Mouse (Mus musculus): ENCODE measurements around the gene Gm266. TPM values are rescaled to one million over a fixed set of nuclear protein-coding genes. Genes with fewer than 3 reads are reported as not detected.
A peak's percentile ranks its signal among the peaks of the same experiment; 100 is the strongest.

Gm266 gene
- polyA plus RNA-seq, 1 experiment from 2014 or later = 7.1 TPM

- no peaks in the 10 kb centered on the region for H3K36me3 ChIP-seq (replicated peaks)
- WGBS = 93% methylated on average over 3 of the region's 3 CpGs
- H3K27ac ChIP-seq = no peak overlapping the region
- no peaks in the 10 kb centered on the region for H3K9me3 ChIP-seq
- no peak for DNase-seq (ENCODE audit: extremely low spot score, low spot score)
- H3K4me1 ChIP-seq = peaks cover 16% of the 10 kb centered on the region
- H3K27me3 ChIP-seq (ENCODE audit: poor library complexity, severe bottlenecking) = peaks cover 16% of the 10 kb centered on the region
- no peak overlapping the region for H3K4me3 ChIP-seq
Observed at GRCm38 (mm10) chr12:111466369-111466768, 19.3 kb downstream of the Gm266 start.

DNA sequence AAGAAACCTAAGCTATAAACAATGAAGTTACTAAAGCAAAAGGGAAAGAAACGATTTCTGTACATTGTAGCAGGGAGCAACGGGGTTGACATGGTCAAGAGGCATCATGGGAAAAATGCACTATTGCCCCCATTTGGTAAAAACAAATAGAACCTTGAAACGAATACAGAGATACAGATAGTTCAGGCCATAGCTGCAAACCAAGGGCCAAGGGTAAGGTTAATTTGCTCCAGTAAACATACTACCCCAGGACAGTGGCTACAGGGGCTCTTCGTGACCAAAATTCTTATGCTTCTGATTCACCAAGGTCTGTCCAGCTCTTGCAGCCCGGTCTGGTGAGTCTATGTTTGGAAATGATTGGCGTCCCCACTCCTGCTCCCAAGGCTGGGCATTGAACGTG is 22.1 kb downstream of the Gm266 start:
- DNase-seq (ENCODE audit: extremely low spot score, low spot score) = no peak
- H3K9me3 ChIP-seq = no peaks in the 10 kb centered on the region
- no peak overlapping the region for H3K27ac ChIP-seq
- no peak overlapping the region for H3K4me3 ChIP-seq
- no peaks in the 10 kb centered on the region for H3K36me3 ChIP-seq (replicated peaks)
- H3K27me3 ChIP-seq (ENCODE audit: poor library complexity, severe bottlenecking) = peaks cover 30% of the 10 kb centered on the region
- H3K4me1 ChIP-seq = peaks cover 13% of the 10 kb centered on the region
- 80% methylated on average over 7 of the region's 7 CpGs for WGBS

DNA sequence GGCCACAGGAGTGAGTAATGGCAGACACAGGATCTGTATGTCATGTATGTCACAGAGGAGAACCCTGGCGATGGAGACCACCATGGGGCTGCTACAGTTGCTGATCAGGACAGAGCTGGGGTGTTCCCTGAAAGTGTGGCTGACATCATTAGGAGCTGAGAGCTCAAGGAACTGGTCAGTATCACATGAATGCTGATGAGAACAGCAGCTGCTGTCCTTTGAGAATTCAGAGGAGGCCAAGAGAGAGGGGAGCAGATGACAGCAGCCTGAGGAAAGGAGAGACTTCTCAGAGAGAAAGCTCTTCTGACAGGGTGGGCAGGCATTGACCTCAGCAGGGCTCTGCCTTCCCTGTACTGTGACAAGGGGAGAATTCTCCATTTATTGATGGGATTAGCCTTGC is 27.9 kb downstream of the Gm266 start:
- no peak overlapping the region for H3K27ac ChIP-seq
- peaks cover 82% of the 10 kb centered on the region for H3K27me3 ChIP-seq (ENCODE audit: poor library complexity, severe bottlenecking)
- no peaks in the 10 kb centered on the region for H3K9me3 ChIP-seq
- 95% methylated on average over 1 of the region's 1 CpGs for WGBS
- no peak for DNase-seq (ENCODE audit: extremely low spot score, low spot score)
- peaks cover 16% of the 10 kb centered on the region for H3K4me1 ChIP-seq
- H3K4me3 ChIP-seq = no peak overlapping the region
- H3K36me3 ChIP-seq (replicated peaks) = no peaks in the 10 kb centered on the region

GRCm38 (mm10) chr12:111455860-111456259 is 29.8 kb downstream of the Gm266 start:
- 65% methylated on average over 8 of the region's 8 CpGs for WGBS
- Histone ChIP-seq H3K9me3 (no peaks in the 10 kb centered on the region), H3K4me1 (peaks cover 16% of the 10 kb centered on the region), H3K4me3 (no peak overlapping the region), H3K27ac (peak overlapping the region; percentile 26), H3K36me3 (replicated peaks) (no peaks in the 10 kb centered on the region), H3K27me3 (ENCODE audit: poor library complexity, severe bottlenecking) (peaks cover 99% of the 10 kb centered on the region)
- no peak for DNase-seq (ENCODE audit: extremely low spot score, low spot score)

GRCm38 (mm10) chr12:111455311-111455846 is 30.2 kb downstream of the Gm266 start:
- peak overlapping the region; percentile 26; the same call in 1 of the 2 replicates for H3K27ac ChIP-seq
- DNase-seq (ENCODE audit: extremely low spot score, low spot score) = no peak
- 73% methylated on average over 12 of the region's 12 CpGs for whole genome bisulfite sequencing
- H3K4me1 ChIP-seq = peaks cover 20% of the 10 kb centered on the region
- no peak overlapping the region for H3K4me3 ChIP-seq
- peaks cover 99% of the 10 kb centered on the region for H3K27me3 ChIP-seq (ENCODE audit: poor library complexity, severe bottlenecking)
- no peaks in the 10 kb centered on the region for H3K9me3 ChIP-seq
- no peaks in the 10 kb centered on the region for H3K36me3 ChIP-seq (replicated peaks)

DNA sequence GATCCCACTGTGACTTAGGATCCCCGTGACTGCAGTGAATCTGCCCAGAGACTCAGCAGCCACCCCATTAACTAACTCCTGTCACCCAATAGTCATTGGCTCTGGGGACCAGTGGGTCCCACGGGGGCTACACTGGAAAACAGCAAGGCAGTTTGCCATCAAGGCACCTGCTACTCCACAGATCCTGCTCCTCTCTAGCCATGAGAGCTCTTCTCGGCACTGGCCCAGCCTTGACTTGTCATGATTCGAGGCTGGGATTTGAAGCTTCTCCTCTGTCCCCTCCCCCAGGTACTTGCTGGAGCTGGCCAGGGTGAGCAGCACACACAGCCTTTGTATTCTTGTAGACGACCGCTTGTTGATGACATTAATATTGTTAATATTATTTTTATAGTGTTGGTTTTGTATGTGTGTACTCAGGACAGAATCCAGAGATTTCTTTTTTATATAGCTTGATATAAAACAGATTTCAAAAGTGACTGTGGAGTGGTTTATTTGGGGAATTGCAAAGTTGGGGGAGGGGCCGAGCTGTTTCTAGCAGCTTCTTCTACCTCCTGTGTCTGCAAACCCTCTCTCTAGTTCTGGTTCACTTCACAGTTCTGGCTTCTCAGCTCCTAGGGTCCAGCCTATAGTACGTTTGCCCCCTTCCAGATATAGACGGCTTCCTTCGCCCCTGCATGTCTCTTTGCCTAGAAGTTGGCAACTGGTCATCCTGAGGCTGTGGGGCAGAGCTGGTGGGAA is 30.9 kb downstream of the Gm266 start:
- 65% methylated on average over 10 of the region's 10 CpGs for WGBS
- no peak overlapping the region for H3K4me3 ChIP-seq
- no peaks in the 10 kb centered on the region for H3K9me3 ChIP-seq
- peaks cover 99% of the 10 kb centered on the region for H3K27me3 ChIP-seq (ENCODE audit: poor library complexity, severe bottlenecking)
- H3K4me1 ChIP-seq = peaks cover 26% of the 10 kb centered on the region
- DNase-seq (ENCODE audit: extremely low spot score, low spot score) = no peak
- no peaks in the 10 kb centered on the region for H3K36me3 ChIP-seq (replicated peaks)
- no peak overlapping the region for H3K27ac ChIP-seq

- no peak for DNase-seq (ENCODE audit: extremely low spot score, low spot score)
- Histone ChIP-seq H3K4me3 (no peak overlapping the region), H3K27me3 (ENCODE audit: poor library complexity, severe bottlenecking) (peaks cover 100% of the 10 kb centered on the region), H3K27ac (no peak overlapping the region), H3K9me3 (no peaks in the 10 kb centered on the region), H3K4me1 (peaks cover 33% of the 10 kb centered on the region), H3K36me3 (replicated peaks) (no peaks in the 10 kb centered on the region)
- 35% methylated on average over 4 of the region's 4 CpGs for WGBS
Observed at GRCm38 (mm10) chr12:111454021-111454420, 31.6 kb downstream of the Gm266 start.

GRCm38 (mm10) chr12:111451561-111451960 is 34.1 kb downstream of the Gm266 start:
- no peak for DNase-seq (ENCODE audit: extremely low spot score, low spot score)
- Histone ChIP-seq H3K4me1 (peaks cover 57% of the 10 kb centered on the region), H3K36me3 (replicated peaks) (no peaks in the 10 kb centered on the region), H3K4me3 (no peak overlapping the region), H3K9me3 (no peaks in the 10 kb centered on the region), H3K27me3 (ENCODE audit: poor library complexity, severe bottlenecking) (peaks cover 100% of the 10 kb centered on the region), H3K27ac (no peak overlapping the region)
- 83% methylated on average over 7 of the region's 7 CpGs for WGBS

DNA sequence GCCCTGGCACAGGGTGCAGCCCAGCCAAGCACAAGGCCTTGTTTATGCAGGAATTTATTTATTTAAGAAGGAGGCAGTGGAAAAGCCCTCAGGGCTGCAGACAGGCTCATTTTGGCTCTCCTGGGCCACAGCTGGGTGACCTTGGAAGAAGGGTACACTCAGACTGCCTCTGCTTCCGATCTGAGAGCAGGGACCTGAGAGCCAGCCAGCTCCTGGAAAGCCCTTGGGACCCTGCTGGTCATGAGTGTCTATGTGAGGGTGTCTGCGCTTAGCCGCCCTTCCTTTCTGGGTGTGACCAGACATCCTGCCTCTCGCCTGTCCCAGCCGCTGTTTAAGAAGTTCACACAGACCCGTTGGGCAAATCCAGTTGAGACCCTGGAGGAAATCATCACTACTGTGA is 35.3 kb downstream of the Gm266 start:
- Histone ChIP-seq H3K4me1 (peaks cover 58% of the 10 kb centered on the region), H3K27ac (no peak overlapping the region), H3K4me3 (no peak overlapping the region), H3K27me3 (ENCODE audit: poor library complexity, severe bottlenecking) (peaks cover 100% of the 10 kb centered on the region), H3K36me3 (replicated peaks) (no peaks in the 10 kb centered on the region), H3K9me3 (no peaks in the 10 kb centered on the region)
- WGBS = 36% methylated on average over 6 of the region's 6 CpGs
- DNase-seq (ENCODE audit: extremely low spot score, low spot score) = no peak

- H3K4me1 ChIP-seq = peaks cover 62% of the 10 kb centered on the region
- WGBS = 22% methylated on average over 13 of the region's 14 CpGs
- no peak for DNase-seq (ENCODE audit: extremely low spot score, low spot score)
- no peaks in the 10 kb centered on the region for H3K9me3 ChIP-seq
- peaks cover 100% of the 10 kb centered on the region for H3K27me3 ChIP-seq (ENCODE audit: poor library complexity, severe bottlenecking)
- H3K4me3 ChIP-seq = no peak overlapping the region
- H3K27ac ChIP-seq = no peak overlapping the region
- no peaks in the 10 kb centered on the region for H3K36me3 ChIP-seq (replicated peaks)
Observed at GRCm38 (mm10) chr12:111448931-111449705, 36.5 kb downstream of the Gm266 start.

DNA sequence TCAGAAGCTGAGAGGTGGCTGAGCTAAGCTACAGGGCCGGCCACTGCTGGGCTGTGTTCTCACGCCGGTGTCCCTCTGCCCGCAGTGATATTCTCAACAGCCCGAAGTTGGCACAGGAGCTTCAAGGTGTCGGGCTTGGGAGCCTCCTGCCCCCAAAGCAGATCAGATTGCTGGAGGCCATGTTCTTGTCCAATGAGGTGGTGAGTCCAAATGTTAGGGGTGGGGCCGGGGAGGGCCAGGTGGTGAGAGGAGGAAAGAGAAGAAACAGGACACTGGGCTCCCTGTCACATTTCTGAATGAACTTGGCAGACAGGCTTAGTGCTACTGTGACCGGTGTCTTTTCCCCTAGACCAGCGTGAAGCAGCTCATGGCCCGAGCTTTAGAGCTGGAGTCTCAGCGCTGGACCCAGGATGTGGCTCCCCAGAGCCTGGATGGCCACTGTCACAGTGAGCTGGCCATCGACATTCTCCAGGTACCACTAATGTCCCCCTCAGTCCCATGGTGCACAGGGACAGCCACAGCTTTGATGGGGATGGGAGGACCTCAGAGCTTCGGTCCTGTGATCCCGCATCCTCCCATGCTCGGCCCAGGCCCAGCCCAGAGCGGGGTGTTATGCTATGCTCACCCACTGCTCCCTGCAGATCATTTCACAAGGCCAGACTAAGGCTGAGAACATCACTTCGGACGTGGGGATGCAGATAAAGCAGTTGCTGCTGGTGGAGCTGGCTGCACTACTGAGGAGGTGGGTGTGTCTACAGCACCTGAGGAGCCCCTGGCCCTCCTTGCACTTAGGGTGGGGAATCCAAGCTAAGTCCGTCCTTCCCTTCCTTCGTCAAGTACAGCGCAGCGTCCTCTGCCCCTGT is 37.5 kb downstream of the Gm266 start:
- no peak for DNase-seq (ENCODE audit: extremely low spot score, low spot score)
- no peak overlapping the region for H3K27ac ChIP-seq
- H3K27me3 ChIP-seq (ENCODE audit: poor library complexity, severe bottlenecking) = peaks cover 100% of the 10 kb centered on the region
- no peaks in the 10 kb centered on the region for H3K36me3 ChIP-seq (replicated peaks)
- no peaks in the 10 kb centered on the region for H3K9me3 ChIP-seq
- WGBS = 12% methylated on average over 22 of the region's 22 CpGs
- H3K4me3 ChIP-seq = no peak overlapping the region
- peaks cover 72% of the 10 kb centered on the region for H3K4me1 ChIP-seq

- H3K27ac ChIP-seq = peak overlapping the region; percentile 6; the same call in 1 of the 2 replicates
Observed at GRCm38 (mm10) chr12:111447350-111447749, 38.3 kb downstream of the Gm266 start.

More at GRCm38 (mm10) chr12:111447350-111447749, 38.3 kb downstream of the Gm266 start:
- Histone ChIP-seq H3K4me3 (no peak overlapping the region), H3K9me3 (no peaks in the 10 kb centered on the region), H3K27me3 (ENCODE audit: poor library complexity, severe bottlenecking) (peaks cover 100% of the 10 kb centered on the region), H3K36me3 (replicated peaks) (no peaks in the 10 kb centered on the region), H3K4me1 (peaks cover 80% of the 10 kb centered on the region)
- DNase-seq (ENCODE audit: extremely low spot score, low spot score) = no peak
- 10% methylated on average over 9 of the region's 9 CpGs for WGBS
